Mouse (Mus musculus): Measurements from ENCODE around the gene Farp1. TPM values are rescaled to one million over a fixed set of nuclear protein-coding genes. Genes with fewer than 3 reads are reported as not detected.

Farp1 gene
- polyA plus RNA-seq, 1 experiment from 2014 or later: 5.1 TPM

- no peak for DNase-seq (ENCODE audit: low spot score)
Measured at GRCm38 (mm10) chr14:121305316-121306064, 270.5 kb downstream of the Farp1 start.

DNA sequence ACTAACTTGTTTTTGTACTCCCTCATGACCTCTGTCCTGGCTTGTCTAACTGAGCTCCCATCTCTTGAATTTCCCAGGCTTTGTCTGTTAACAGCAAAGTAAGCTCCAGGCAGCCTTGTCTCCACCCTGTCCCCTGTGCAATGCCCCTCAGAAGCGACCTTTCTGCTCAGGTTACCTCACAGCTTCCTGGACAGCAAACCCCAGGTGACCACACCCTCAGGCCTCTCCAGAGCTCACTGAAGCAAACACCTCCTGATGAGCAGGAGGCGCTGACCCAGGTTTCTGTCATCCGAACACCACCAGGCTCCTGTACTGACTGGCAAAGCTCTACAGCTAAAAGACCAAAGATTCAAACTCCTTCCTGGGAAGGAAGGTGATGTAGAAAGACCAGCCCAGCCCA, 274.9 kb downstream of the Farp1 start:
- DNase-seq (ENCODE audit: low spot score): no peak

- no peak for DNase-seq (ENCODE audit: low spot score)
Measured at GRCm38 (mm10) chr14:121310325-121311080, 275.5 kb downstream of the Farp1 start.

- no peak for DNase-seq (ENCODE audit: low spot score)
Measured at GRCm38 (mm10) chr14:121311083-121311482, 276.1 kb downstream of the Farp1 start.

GRCm38 (mm10) chr14:121313283-121313682, 278.3 kb downstream of the Farp1 start:
- DNase-seq (ENCODE audit: low spot score): no peak

DNA sequence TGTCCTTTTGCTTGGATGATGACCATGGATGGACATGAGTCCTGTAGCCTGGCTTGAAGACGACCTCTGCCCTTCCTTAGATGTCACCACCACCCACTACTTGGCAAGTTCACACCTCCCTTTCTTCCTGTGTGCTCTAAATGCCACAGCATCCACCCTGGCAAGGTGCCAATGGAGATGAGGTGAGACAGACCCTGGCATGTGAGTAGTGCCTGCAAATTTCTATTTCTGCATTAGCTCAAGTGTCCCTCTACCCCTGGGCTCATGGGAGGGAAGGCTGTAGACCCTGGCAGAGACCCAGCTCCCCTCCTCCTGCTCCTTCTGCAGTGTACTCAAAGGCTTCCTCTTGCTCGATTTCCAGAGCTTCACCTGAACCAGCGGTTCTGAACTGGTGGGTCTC, 279.9 kb downstream of the Farp1 start:
- no peak for DNase-seq (ENCODE audit: low spot score)

GRCm38 (mm10) chr14:121316136-121316535, 281.1 kb downstream of the Farp1 start:
- DNase-seq (ENCODE audit: low spot score): no peak

- no peak for DNase-seq (ENCODE audit: low spot score)
Measured at GRCm38 (mm10) chr14:121316631-121317311, 281.8 kb downstream of the Farp1 start.

DNA sequence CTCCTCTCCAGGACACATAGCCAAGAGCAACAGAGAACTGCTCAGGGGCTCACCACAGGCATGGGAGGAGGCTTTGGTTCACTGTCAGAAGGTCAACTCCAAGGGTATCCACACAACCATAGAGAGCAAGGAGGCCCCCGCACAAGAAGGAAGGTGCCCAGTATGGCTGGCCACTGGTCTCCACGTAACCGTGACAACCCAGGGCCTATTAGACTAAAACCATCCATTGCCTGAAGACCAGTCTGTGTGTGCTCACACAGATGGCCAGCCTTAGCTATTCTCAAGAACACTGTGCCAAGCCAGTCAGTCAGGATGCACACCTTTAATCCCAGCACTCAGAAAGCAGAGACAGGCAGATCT, 282.3 kb downstream of the Farp1 start:
- no peak for DNase-seq (ENCODE audit: low spot score)

- no peak for DNase-seq (ENCODE audit: low spot score)
Measured at GRCm38 (mm10) chr14:121318382-121318781, 283.4 kb downstream of the Farp1 start.

DNA sequence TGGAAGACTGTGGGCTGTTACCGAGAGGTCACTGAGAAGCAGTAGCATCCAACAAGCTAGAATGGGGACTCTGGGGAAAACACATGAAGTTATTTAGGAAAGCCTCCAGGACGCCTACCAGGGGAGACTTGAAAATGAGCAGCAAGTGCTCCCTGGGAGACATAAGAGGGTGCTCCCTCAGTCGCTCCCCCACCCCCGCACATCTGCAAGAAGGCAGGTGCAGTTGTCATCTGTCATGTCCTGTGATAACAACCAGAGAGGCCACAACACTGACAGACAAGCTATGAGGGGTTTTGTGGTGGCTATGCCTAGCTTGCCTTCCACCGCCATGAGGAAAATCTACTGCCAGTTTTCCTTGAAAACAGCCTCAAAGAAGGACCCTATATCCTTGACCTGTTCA, 287.1 kb downstream of the Farp1 start:
- DNase-seq (ENCODE audit: low spot score): no peak

GRCm38 (mm10) chr14:121322641-121323040, 287.6 kb downstream of the Farp1 start:
- DNase-seq (ENCODE audit: low spot score): no peak

GRCm38 (mm10) chr14:121324521-121325330, 289.7 kb downstream of the Farp1 start:
- DNase-seq (ENCODE audit: low spot score): peak; percentile 49

DNA sequence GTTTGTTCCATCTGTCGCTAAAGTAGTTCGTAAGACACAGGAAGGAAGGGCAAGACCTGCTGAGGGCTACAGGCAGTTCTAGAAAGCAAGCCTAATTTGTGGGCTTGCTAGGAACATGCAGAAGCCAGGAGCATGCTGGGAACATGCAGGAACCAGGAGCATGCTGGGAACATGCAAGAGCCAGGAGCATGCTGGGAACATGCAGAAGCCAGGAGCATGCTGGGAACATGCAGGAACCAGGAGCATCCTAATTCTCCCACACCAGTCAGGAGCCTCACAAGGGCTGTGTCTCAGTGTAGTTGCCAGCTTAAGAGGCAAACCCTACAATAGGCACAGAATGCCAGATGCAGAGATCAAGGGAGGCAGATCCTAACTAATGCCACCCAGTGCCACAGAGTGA, 291.4 kb downstream of the Farp1 start:
- DNase-seq (ENCODE audit: low spot score): no peak

DNA sequence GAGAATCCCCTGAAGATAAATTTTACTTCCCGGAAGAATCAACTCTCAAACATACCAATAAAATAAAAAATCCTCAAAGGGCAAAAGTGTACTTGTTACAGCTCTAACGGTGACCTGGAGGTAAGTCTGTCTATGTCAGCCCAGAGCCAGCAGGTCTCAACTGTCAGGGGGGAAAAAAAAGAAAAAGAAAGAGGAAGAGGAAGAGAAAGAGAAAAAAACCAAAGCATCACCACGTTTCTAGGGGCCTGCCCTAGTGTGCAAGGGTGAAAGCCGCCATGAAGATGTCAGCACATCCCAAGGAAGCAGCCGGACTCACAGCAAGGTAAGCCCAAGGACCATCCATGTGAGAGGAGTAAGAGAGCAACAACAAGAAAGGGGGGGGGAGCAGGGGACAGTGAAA, 293.9 kb downstream of the Farp1 start:
- DNase-seq (ENCODE audit: low spot score): no peak

DNA sequence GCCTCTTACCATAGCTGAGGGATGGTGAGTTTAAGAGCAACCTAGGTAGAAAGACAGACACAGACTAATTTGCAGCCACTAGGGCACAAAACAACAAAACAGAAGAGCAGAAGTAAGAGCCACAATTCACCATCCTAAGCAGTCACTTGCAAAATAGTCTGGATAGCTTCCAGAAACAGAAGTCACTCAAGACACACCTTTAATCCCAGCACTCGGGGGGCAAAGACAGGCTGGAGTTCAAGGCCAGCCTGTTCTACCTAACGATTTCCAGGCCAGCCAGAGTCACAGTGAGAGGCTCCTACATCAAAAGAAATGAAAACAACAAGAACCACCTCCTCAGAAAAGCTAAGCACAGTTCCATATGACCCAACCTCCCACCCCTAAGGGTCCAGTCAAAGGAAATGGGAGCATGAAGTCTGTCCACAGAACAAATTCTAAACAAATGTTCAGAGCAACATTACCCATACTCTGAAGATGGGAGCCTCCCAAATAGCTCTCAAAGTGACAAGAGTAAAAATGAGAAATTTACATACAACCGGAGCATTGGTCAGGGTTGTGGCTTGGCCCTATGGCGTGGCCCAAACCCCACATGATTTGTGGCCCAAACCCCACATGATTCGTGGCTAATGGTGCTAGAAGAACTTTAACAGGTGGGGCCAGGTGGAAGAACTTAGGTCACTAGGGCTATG, 294.5 kb downstream of the Farp1 start:
- DNase-seq (ENCODE audit: low spot score): no peak

GRCm38 (mm10) chr14:121330090-121330408, 295.0 kb downstream of the Farp1 start:
- no peak for DNase-seq (ENCODE audit: low spot score)
